Mouse (Mus musculus) heart, embryonic 12.5 days (tissue): ENCODE measurements around the gene Uvrag. TPM values are rescaled to one million over a fixed set of nuclear protein-coding genes. Genes with fewer than 3 reads are reported as not detected.

ENCODE experiments used
- ATAC-seq: fragments of 200-750 bp; cut with Nextera tagmentation; 2 replicates; pipeline ENCODE4 v1.8.0; 2017; ENCODE audit warnings: moderate TSS enrichment, moderate library complexity; ENCODE audit not compliant: insufficient number of reproducible peaks, low FRiP score
- H3K27ac ChIP-seq: fragments of 300-500 bp; sonication (generic); 2 replicates; pipeline ENCODE4 v1.5.1; 2016; ENCODE audit warnings: mild to moderate bottlenecking, moderate library complexity; ENCODE audit not compliant: poor library complexity, severe bottlenecking
- H3K27me3 ChIP-seq: fragments of 300-500 bp; sonication (generic); replicated peaks from 2 replicates; pipeline ENCODE4 v1.6.1; 2016; ENCODE audit warnings: mild to moderate bottlenecking, moderate library complexity
- H3K36me3 ChIP-seq: fragments of 300-500 bp; sonication (generic); 2 replicates; pipeline ENCODE4 v1.6.1; 2016; ENCODE audit warnings: mild to moderate bottlenecking, moderate library complexity
- H3K4me1 ChIP-seq: fragments of 300-500 bp; sonication (generic); replicated peaks from 2 replicates; pipeline ENCODE4 v1.6.1; 2016; ENCODE audit warnings: mild to moderate bottlenecking
- H3K4me2 ChIP-seq: fragments of 300-500 bp; sonication (generic); 2 replicates; pipeline ENCODE4 v1.6.1; 2016; ENCODE audit warnings: mild to moderate bottlenecking, moderate library complexity
- H3K4me3 ChIP-seq: fragments of 300-500 bp; sonication (generic); 2 replicates; pipeline ENCODE4 v1.5.1; 2016; ENCODE audit warnings: mild to moderate bottlenecking
- H3K9ac ChIP-seq: fragments of 300-500 bp; sonication (generic); 2 replicates; pipeline ENCODE4 v1.6.1; 2016; ENCODE audit warnings: mild to moderate bottlenecking, moderate library complexity
- H3K9me3 ChIP-seq: fragments of 300-500 bp; sonication (generic); replicated peaks from 2 replicates; pipeline ENCODE4 v1.6.1; 2016; ENCODE audit warnings: mild to moderate bottlenecking, moderate library complexity
- WGBS: fragments of 180-500 bp; shearing (Covaris S2); methylation state at CpG from one replicate; pipeline ENCODE4 v1.1.7; 2016; 5-methylcytosine and 5-hydroxymethylcytosine counted together
- polyA plus RNA-seq: library from polyadenylated mRNA; unstranded; fragments of >200 nt; fragmentation: Nextera tagmentation; extraction: Ambion mirVana; gene quantifications from 2 replicates; pipeline ENCODE4 v1.2.1, GENCODE M21; 2016

Gene Uvrag
- polyA plus RNA-seq, 1 experiment from 2014 or later = 19.6 TPM

- Histone ChIP-seq H3K36me3 (peaks cover 13% of the 10 kb centered on the region), H3K27ac (no peak overlapping the region), H3K4me2 (no peak overlapping the region), H3K9ac (no peak overlapping the region), H3K4me1 (peaks cover 24% of the 10 kb centered on the region), H3K4me3 (no peak overlapping the region), H3K9me3 (no peaks in the 10 kb centered on the region), H3K27me3 (no peaks in the 10 kb centered on the region)
- ATAC-seq = no peak
- 80% methylated on average over 5 of the region's 5 CpGs for WGBS
These were observed 145.7 kb downstream of the Uvrag start for GRCm38 (mm10) chr7:98995126-98995727.

- no peak overlapping the region for H3K4me3 ChIP-seq
- H3K9ac ChIP-seq = no peak overlapping the region
- H3K27me3 ChIP-seq = no peaks in the 10 kb centered on the region
- H3K9me3 ChIP-seq = no peaks in the 10 kb centered on the region
- peaks cover 23% of the 10 kb centered on the region for H3K36me3 ChIP-seq
- WGBS = 70% methylated on average over 6 of the region's 6 CpGs
- peaks cover 26% of the 10 kb centered on the region for H3K4me1 ChIP-seq
- no peak overlapping the region for H3K27ac ChIP-seq
- no peak for ATAC-seq
- H3K4me2 ChIP-seq = no peak overlapping the region
These were observed 146.8 kb downstream of the Uvrag start for GRCm38 (mm10) chr7:98994137-98994536.

GRCm38 (mm10) chr7:98993395-98993794 is 147.5 kb downstream of the Uvrag start:
- Histone ChIP-seq H3K4me2 (no peak overlapping the region), H3K9me3 (no peaks in the 10 kb centered on the region), H3K27ac (no peak overlapping the region), H3K27me3 (no peaks in the 10 kb centered on the region), H3K9ac (no peak overlapping the region), H3K4me1 (peaks cover 26% of the 10 kb centered on the region), H3K4me3 (no peak overlapping the region), H3K36me3 (peaks cover 25% of the 10 kb centered on the region)
- ATAC-seq = no peak
- 73% methylated on average over 4 of the region's 4 CpGs for WGBS

- no peaks in the 10 kb centered on the region for H3K9me3 ChIP-seq
- H3K4me3 ChIP-seq = no peak overlapping the region
- H3K27ac ChIP-seq = no peak overlapping the region
- H3K36me3 ChIP-seq = peaks cover 34% of the 10 kb centered on the region
- WGBS = 88% methylated on average over 2 of the region's 2 CpGs
- H3K4me2 ChIP-seq = no peak overlapping the region
- ATAC-seq = no peak
- no peak overlapping the region for H3K9ac ChIP-seq
- peaks cover 37% of the 10 kb centered on the region for H3K4me1 ChIP-seq
- no peaks in the 10 kb centered on the region for H3K27me3 ChIP-seq
These were observed 149.7 kb downstream of the Uvrag start for GRCm38 (mm10) chr7:98991204-98991761.

GRCm38 (mm10) chr7:98990510-98990909 is 150.4 kb downstream of the Uvrag start:
- peaks cover 34% of the 10 kb centered on the region for H3K36me3 ChIP-seq
- no peaks in the 10 kb centered on the region for H3K9me3 ChIP-seq
- no peak overlapping the region for H3K4me2 ChIP-seq
- no peak overlapping the region for H3K4me3 ChIP-seq
- no peak overlapping the region for H3K27ac ChIP-seq
- peaks cover 43% of the 10 kb centered on the region for H3K4me1 ChIP-seq
- WGBS = 62% methylated on average over 1 of the region's 1 CpGs
- no peak overlapping the region for H3K9ac ChIP-seq
- no peaks in the 10 kb centered on the region for H3K27me3 ChIP-seq
- ATAC-seq = no peak

- H3K4me1 ChIP-seq = peaks cover 55% of the 10 kb centered on the region
- no peak overlapping the region for H3K4me2 ChIP-seq
- no peak for ATAC-seq
- no peak overlapping the region for H3K27ac ChIP-seq
- no peaks in the 10 kb centered on the region for H3K27me3 ChIP-seq
- H3K9ac ChIP-seq = no peak overlapping the region
- 80% methylated on average over 14 of the region's 14 CpGs for WGBS
- no peaks in the 10 kb centered on the region for H3K9me3 ChIP-seq
- H3K36me3 ChIP-seq = peaks cover 34% of the 10 kb centered on the region
- H3K4me3 ChIP-seq = no peak overlapping the region
These were observed 153.9 kb downstream of the Uvrag start for GRCm38 (mm10) chr7:98986962-98987441.

- H3K9ac ChIP-seq = 0 out of 2 replicates have a peak overlapping the region, but pooled peaks have one; percentile 5
- peak overlapping the region; percentile 93 for H3K27ac ChIP-seq
- peaks cover 52% of the 10 kb centered on the region for H3K4me1 ChIP-seq
- no peaks in the 10 kb centered on the region for H3K9me3 ChIP-seq
- H3K4me2 ChIP-seq = no peak overlapping the region
- 51% methylated on average over 2 of the region's 2 CpGs for WGBS
- H3K4me3 ChIP-seq = no peak overlapping the region
- peaks cover 27% of the 10 kb centered on the region for H3K36me3 ChIP-seq
- ATAC-seq = peak; percentile 45; the same call in 1 of the 2 replicates
- no peaks in the 10 kb centered on the region for H3K27me3 ChIP-seq
These were observed 155.0 kb downstream of the Uvrag start for GRCm38 (mm10) chr7:98985935-98986334.

- 26% methylated on average over 6 of the region's 6 CpGs for WGBS
- peak overlapping the region; percentile 93 for H3K27ac ChIP-seq
- H3K4me3 ChIP-seq = no peak overlapping the region
- peak; percentile 71 for ATAC-seq
- H3K4me1 ChIP-seq = peaks cover 47% of the 10 kb centered on the region
- no peak overlapping the region for H3K9ac ChIP-seq
- H3K9me3 ChIP-seq = no peaks in the 10 kb centered on the region
- H3K4me2 ChIP-seq = peak overlapping the region; percentile 38
- H3K36me3 ChIP-seq = peaks cover 23% of the 10 kb centered on the region
- no peaks in the 10 kb centered on the region for H3K27me3 ChIP-seq
These were observed 155.5 kb downstream of the Uvrag start for GRCm38 (mm10) chr7:98985489-98985888.

GRCm38 (mm10) chr7:98984319-98984718 is 156.6 kb downstream of the Uvrag start:
- Histone ChIP-seq H3K9me3 (no peaks in the 10 kb centered on the region), H3K9ac (no peak overlapping the region), H3K4me1 (peaks cover 43% of the 10 kb centered on the region), H3K4me3 (no peak overlapping the region), H3K4me2 (no peak overlapping the region), H3K36me3 (peaks cover 16% of the 10 kb centered on the region), H3K27ac (no peak overlapping the region), H3K27me3 (no peaks in the 10 kb centered on the region)
- WGBS = 76% methylated on average over 7 of the region's 7 CpGs
- ATAC-seq = no peak

- Histone ChIP-seq H3K4me3 (no peak overlapping the region), H3K9ac (no peak overlapping the region), H3K27ac (no peak overlapping the region), H3K36me3 (peaks cover 13% of the 10 kb centered on the region), H3K4me1 (peaks cover 43% of the 10 kb centered on the region), H3K27me3 (no peaks in the 10 kb centered on the region), H3K9me3 (no peaks in the 10 kb centered on the region), H3K4me2 (no peak overlapping the region)
- ATAC-seq = no peak
- WGBS = 89% methylated on average over 12 of the region's 12 CpGs
These were observed 157.9 kb downstream of the Uvrag start for GRCm38 (mm10) chr7:98983058-98983457.

GRCm38 (mm10) chr7:98981423-98981822 is 159.5 kb downstream of the Uvrag start:
- H3K9me3 ChIP-seq = no peaks in the 10 kb centered on the region
- H3K27ac ChIP-seq = no peak overlapping the region
- WGBS = 64% methylated on average over 6 of the region's 6 CpGs
- peaks cover 33% of the 10 kb centered on the region for H3K4me1 ChIP-seq
- H3K4me2 ChIP-seq = no peak overlapping the region
- no peak overlapping the region for H3K4me3 ChIP-seq
- 0 out of 2 replicates have a peak, but pooled peaks cover 4% of the 10 kb centered on the region for H3K36me3 ChIP-seq
- H3K9ac ChIP-seq = no peak overlapping the region
- no peak for ATAC-seq
- no peaks in the 10 kb centered on the region for H3K27me3 ChIP-seq
